Mouse (Mus musculus) embryonic fibroblast, embryonic 13.5 days (primary cell): ENCODE results near the gene B9d2.

Experiments used
- CTCF ChIP-seq: IDR thresholded peaks from 2 replicates; pipeline ENCODE4 v1.5.1; 2011; ENCODE audit warnings: mild to moderate bottlenecking, control low read depth, low read length, moderate library complexity, borderline replicate concordance; ENCODE audit not compliant: insufficient read depth
- POLR2A ChIP-seq: IDR thresholded peaks from 2 replicates; pipeline ENCODE4 v1.6.1; 2011; ENCODE audit warnings: low read depth, mild to moderate bottlenecking, control low read depth, low read length, moderate library complexity

DNA sequence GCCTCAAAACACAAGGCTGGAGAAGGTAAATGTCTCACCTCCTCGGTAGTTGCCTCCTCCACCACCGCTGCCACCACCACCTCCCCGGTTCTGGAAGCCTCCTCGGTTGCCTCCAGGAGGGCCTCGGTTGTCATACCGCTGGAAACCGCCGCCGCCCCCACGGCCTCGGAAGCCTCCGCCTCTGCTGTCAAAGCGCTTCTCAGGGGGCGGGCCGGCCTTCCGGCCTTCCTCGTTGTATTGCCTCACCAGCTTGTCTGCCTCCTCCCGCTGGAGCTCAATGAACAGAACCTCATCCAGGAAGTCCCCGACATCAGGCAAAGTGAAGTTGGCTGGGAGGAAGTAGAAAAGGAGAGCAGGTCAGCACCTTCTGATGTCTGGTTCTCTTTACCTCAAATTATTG is 45.3 kb downstream of the B9d2 start:
- no peak for TF ChIP-seq CTCF
- TF ChIP-seq POLR2A = no peak
